Mouse (Mus musculus) forebrain, embryonic 14.5 days (tissue): ENCODE data around the gene Kbtbd2. TPM values are rescaled to one million over a fixed set of nuclear protein-coding genes. Genes with fewer than 3 reads are reported as not detected.
A peak's percentile ranks its signal among the peaks of the same experiment; 100 is the strongest.

ENCODE experiments used
- ATAC-seq: fragments of 200-750 bp; cut with Nextera tagmentation; 2 replicates; pipeline ENCODE4 v1.8.0; 2017; ENCODE audit warnings: mild to moderate bottlenecking, moderate library complexity
- DNase-seq: peaks from one replicate; pipeline ENCODE4 v3.0.0-alpha.2; 2015; ENCODE audit warnings: low spot score
- H3K27ac ChIP-seq: fragments of 300-500 bp; sonication (generic); 2 replicates; pipeline ENCODE4 v1.5.1; 2014; ENCODE audit warnings: low read depth, mild to moderate bottlenecking, control low read depth, low read length, moderate library complexity
- H3K27me3 ChIP-seq: fragments of 300-500 bp; sonication (generic); replicated peaks from 2 replicates; pipeline ENCODE4 v1.6.1; 2014; ENCODE audit warnings: low read length, control low read depth, mixed read lengths; ENCODE audit not compliant: control insufficient read depth, insufficient read depth
- H3K36me3 ChIP-seq: fragments of 300-500 bp; sonication (generic); 2 replicates; pipeline ENCODE4 v1.6.1; 2014; ENCODE audit warnings: low read length, control low read depth; ENCODE audit not compliant: control insufficient read depth, insufficient read depth
- H3K4me1 ChIP-seq: fragments of 300-500 bp; sonication (generic); 2 replicates; pipeline ENCODE4 v1.6.1; 2014; ENCODE audit warnings: antibody characterized with exemption, low read length, control low read depth; ENCODE audit not compliant: control insufficient read depth, insufficient read depth
- H3K4me2 ChIP-seq: fragments of 300-500 bp; sonication (generic); 2 replicates; pipeline ENCODE4 v1.6.1; 2014; ENCODE audit warnings: mild to moderate bottlenecking, control low read depth, low read length
- H3K4me3 ChIP-seq: fragments of 300-500 bp; sonication (generic); 2 replicates; pipeline ENCODE4 v1.5.1; 2014; ENCODE audit warnings: low read depth, low read length, control low read depth
- H3K9ac ChIP-seq: fragments of 300-500 bp; sonication (generic); 2 replicates; pipeline ENCODE4 v1.6.1; 2014; ENCODE audit warnings: mild to moderate bottlenecking, low read length, control low read depth, moderate library complexity
- H3K9me3 ChIP-seq: fragments of 300-500 bp; sonication (generic); replicated peaks from 2 replicates; pipeline ENCODE4 v1.6.1; 2016; ENCODE audit warnings: low read length, control low read depth, mixed read lengths; ENCODE audit not compliant: control insufficient read depth
- WGBS: fragments of 180-500 bp; shearing (Covaris S2); extraction: QIAGEN DNeasy Blood & Tissue Kit; methylation state at CpG from one replicate; pipeline ENCODE4 v1.1.7; 2014; 5-methylcytosine and 5-hydroxymethylcytosine counted together
- polyA plus RNA-seq: library from polyadenylated mRNA; unstranded; fragments of >200 nt; fragmentation: Nextera tagmentation; extraction: Ambion mirVana; gene quantifications from 2 replicates; pipeline ENCODE4 v1.2.1, GENCODE M21; 2014

Gene Kbtbd2
- polyA plus RNA-seq, 1 experiment from 2014 or later = 25.2 TPM

DNA sequence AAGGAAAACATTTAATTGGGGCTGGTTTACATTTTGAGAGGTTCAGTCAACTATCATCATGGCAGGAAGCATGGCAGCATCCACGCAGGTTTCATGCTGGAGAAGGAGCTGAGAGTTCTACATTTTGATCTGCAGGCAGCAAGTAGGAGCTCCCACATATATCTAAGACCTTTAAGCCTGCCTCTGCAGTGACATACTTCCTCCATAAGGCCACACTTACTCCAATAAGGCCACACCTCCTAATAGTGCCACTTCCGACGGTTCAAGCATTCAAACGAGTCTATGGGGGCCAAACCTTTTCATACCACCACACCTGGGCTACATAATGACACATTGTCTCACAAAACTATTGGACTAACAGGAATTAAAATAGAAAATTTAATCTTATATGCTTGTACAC lies 31.9 kb downstream of the Kbtbd2 start:
- Histone ChIP-seq H3K4me1 (no peaks in the 10 kb centered on the region), H3K27ac (no peak overlapping the region), H3K27me3 (no peaks in the 10 kb centered on the region), H3K9ac (no peak overlapping the region), H3K9me3 (no peaks in the 10 kb centered on the region), H3K4me2 (no peak overlapping the region), H3K4me3 (no peak overlapping the region), H3K36me3 (peaks cover 27% of the 10 kb centered on the region)
- 82% methylated on average over 4 of the region's 4 CpGs for WGBS
- no peak for ATAC-seq
- DNase-seq = no peak

DNA sequence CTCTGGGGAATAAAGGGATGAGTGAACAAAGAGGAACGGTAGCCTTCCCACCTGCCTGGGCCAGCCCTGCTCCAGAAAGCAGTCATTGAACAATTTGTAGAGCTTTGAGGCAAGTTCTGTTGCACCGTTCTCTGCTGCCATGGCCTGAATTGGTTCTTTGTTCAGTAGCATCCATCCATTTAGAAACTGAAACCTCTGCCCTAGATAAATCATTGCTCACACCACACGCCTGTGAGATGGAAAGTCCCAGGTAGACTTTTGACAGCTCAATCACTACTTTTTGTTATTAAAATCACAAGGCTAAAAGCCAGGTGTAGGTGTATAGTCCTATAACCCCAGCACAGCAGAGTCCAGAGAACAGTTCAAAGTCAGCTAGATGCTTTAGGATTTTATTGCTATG lies 32.3 kb downstream of the Kbtbd2 start:
- DNase-seq = no peak
- no peak overlapping the region for H3K9ac ChIP-seq
- 80% methylated on average over 3 of the region's 3 CpGs for WGBS
- H3K9me3 ChIP-seq = no peaks in the 10 kb centered on the region
- no peak overlapping the region for H3K27ac ChIP-seq
- no peak overlapping the region for H3K4me3 ChIP-seq
- H3K4me2 ChIP-seq = no peak overlapping the region
- no peaks in the 10 kb centered on the region for H3K4me1 ChIP-seq
- H3K36me3 ChIP-seq = peaks cover 31% of the 10 kb centered on the region
- no peak for ATAC-seq
- H3K27me3 ChIP-seq = no peaks in the 10 kb centered on the region

DNA sequence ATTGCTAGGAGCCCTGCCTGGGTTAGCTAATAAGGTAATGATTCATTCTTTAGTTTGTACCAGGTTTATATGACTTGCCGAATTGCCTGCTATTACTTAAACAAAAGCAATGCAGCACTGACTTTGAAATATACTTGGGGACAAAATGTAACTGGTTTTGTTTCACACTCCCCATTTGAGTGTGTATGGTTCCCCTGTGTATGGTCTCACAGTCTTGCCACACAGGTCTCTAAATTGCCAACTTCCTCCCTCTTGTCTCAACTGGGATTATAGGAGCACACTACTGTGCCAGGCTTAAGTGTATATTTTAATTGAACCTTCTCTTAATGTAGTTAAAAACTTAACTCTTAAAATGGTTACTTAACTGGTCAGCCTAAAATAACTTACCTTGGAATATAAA lies 38.3 kb downstream of the Kbtbd2 start:
- peaks cover 74% of the 10 kb centered on the region for H3K36me3 ChIP-seq
- no peak overlapping the region for H3K27ac ChIP-seq
- no peak overlapping the region for H3K4me3 ChIP-seq
- H3K4me2 ChIP-seq = no peak overlapping the region
- no peaks in the 10 kb centered on the region for H3K27me3 ChIP-seq
- DNase-seq (no peak), ATAC-seq (no peak)
- no peaks in the 10 kb centered on the region for H3K4me1 ChIP-seq
- no peak overlapping the region for H3K9ac ChIP-seq
- no peaks in the 10 kb centered on the region for H3K9me3 ChIP-seq
- 100% methylated on average over 1 of the region's 1 CpGs for WGBS

DNA sequence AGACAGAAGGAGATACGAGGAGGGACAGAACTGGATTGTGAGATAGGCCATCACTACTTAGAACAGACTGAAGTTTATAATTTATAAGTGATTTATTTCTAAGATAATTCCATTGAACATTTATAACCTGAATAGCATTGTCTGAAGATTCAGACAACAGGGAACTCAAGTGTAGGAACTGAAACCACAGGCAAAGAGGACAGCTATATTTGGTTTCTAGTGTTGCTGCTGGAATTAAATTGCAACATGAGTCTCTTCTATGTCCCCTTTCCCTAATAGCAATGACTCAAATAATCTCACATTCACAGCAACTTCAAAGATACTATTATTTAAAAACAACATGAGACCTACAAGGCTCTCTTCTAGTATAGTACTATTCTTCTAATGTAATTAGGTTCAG lies 41.5 kb downstream of the Kbtbd2 start:
- Histone ChIP-seq H3K36me3 (peaks cover 78% of the 10 kb centered on the region), H3K9me3 (no peaks in the 10 kb centered on the region), H3K9ac (no peak overlapping the region), H3K27me3 (no peaks in the 10 kb centered on the region), H3K4me2 (no peak overlapping the region), H3K27ac (no peak overlapping the region), H3K4me3 (no peak overlapping the region), H3K4me1 (no peaks in the 10 kb centered on the region)
- ATAC-seq = no peak
- WGBS = 97% methylated on average over 1 of the region's 1 CpGs
- DNase-seq = no peak

DNA sequence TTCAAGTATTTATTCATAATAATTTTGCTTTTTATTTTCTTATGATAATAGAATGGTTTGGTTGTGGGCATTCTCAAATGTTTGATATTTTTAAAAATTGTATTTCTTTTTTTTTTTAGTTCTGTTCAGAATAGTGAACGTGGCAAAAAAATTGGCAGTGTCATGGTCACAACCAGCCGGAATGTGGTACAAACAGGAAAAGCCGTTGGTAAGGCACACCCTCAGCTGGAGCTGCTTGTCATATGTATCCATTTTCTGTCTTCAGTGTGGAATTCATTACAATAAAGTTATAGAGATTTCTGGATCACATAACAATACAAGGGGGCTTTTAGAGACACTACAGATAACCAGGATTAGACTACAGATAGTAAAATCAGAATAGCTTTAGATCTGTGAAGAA lies 43.9 kb downstream of the Kbtbd2 start:
- H3K27me3 ChIP-seq = no peaks in the 10 kb centered on the region
- H3K4me3 ChIP-seq = no peak overlapping the region
- no peak overlapping the region for H3K4me2 ChIP-seq
- no peaks in the 10 kb centered on the region for H3K4me1 ChIP-seq
- DNase-seq (no peak), ATAC-seq (no peak)
- H3K9ac ChIP-seq = no peak overlapping the region
- no peaks in the 10 kb centered on the region for H3K9me3 ChIP-seq
- H3K27ac ChIP-seq = no peak overlapping the region
- WGBS = 94% methylated on average over 3 of the region's 3 CpGs
- peaks cover 61% of the 10 kb centered on the region for H3K36me3 ChIP-seq

DNA sequence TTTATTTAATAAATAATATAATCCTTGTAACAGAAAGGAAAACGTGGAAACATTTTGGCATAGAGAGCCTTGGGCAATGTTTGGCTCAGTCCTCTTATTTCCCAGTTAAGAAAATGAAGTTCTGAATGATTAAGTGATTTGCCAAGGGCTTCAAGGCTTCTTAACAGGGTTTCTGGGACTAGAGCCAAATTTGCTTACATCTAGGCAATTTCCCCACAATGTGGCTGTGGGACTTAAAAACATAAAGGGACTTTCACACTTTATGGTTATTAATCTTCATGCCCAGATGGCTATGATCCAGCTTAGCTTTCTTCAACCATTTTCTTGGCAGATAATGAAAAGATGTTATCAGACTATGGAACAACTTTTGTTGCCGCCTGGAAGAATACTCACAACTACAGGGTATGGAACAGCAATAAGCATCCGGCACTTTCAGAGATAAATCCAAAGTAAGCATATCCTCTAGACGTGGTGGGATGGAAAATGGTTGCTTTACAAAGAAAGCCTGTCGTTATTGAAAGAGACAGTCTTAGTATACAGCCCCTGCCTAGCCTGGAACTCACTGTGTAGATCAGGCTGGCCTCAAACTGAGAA lies 51.6 kb downstream of the Kbtbd2 start:
- H3K36me3 ChIP-seq = peaks cover 22% of the 10 kb centered on the region
- peak; percentile 89 for ATAC-seq
- no peak overlapping the region for H3K9ac ChIP-seq
- H3K4me2 ChIP-seq = no peak overlapping the region
- no peaks in the 10 kb centered on the region for H3K27me3 ChIP-seq
- H3K9me3 ChIP-seq = no peaks in the 10 kb centered on the region
- peak; percentile 94 for DNase-seq
- no peak overlapping the region for H3K27ac ChIP-seq
- no peaks in the 10 kb centered on the region for H3K4me1 ChIP-seq
- H3K4me3 ChIP-seq = no peak overlapping the region
- 33% methylated on average over 5 of the region's 5 CpGs for WGBS

DNA sequence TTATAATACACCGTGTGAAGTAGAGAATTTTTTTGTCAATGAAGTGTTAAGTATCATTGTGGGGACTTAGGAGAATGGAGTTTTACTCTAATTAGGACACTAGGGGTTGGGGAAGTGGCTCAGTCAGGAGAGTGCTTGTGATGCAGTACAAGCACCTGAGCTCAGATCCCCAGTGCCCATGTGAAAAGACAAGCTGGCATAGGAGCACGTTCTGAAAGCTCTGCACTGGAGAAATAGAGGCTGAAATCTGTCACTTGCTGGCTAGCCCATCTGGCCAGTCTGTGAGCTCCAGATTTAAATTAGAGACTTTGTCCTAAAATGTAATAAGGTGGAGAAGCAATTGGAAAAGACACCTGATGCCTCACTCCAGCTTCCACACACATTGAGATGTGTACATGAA lies 65.1 kb downstream of the Kbtbd2 start:
- Histone ChIP-seq H3K27ac (no peak overlapping the region), H3K9me3 (no peaks in the 10 kb centered on the region), H3K4me1 (no peaks in the 10 kb centered on the region), H3K4me2 (no peak overlapping the region), H3K9ac (no peak overlapping the region), H3K27me3 (no peaks in the 10 kb centered on the region), H3K4me3 (no peak overlapping the region), H3K36me3 (peaks cover 69% of the 10 kb centered on the region)
- ATAC-seq (peak; percentile 50; the same call in 1 of the 2 replicates), DNase-seq (peak; percentile 50)
- 61% methylated on average over 2 of the region's 2 CpGs for WGBS

Other genes with a start within 250 kb of the Kbtbd2 start
- 6.7 and 7.2 TPM in 2 replicates for gene Pde1c, start 228.7 kb downstream of the Kbtbd2 start, polyA plus RNA-seq
- 113 and 121 TPM in 2 replicates for gene Lsm5, start 93.1 kb downstream of the Kbtbd2 start, polyA plus RNA-seq
- gene Avl9, start 82.9 kb downstream of the Kbtbd2 start, polyA plus RNA-seq = 40.3 and 51.8 TPM in 2 replicates
- 26.3 and 27.9 TPM in 2 replicates for gene Fkbp9, start 34.2 kb upstream of the Kbtbd2 start, polyA plus RNA-seq
- gene Nt5c3, start 126.1 kb upstream of the Kbtbd2 start, polyA plus RNA-seq = 174 and 189 TPM in 2 replicates
- gene Vmn1r4, start 126.2 kb upstream of the Kbtbd2 start, polyA plus RNA-seq = 0.17 and 0.33 TPM in 2 replicates
- not detected in 2 replicates for gene Vmn1r5, start 172.5 kb upstream of the Kbtbd2 start, polyA plus RNA-seq
- not detected in 2 replicates for gene Vmn1r6, start 199.4 kb upstream of the Kbtbd2 start, polyA plus RNA-seq
- not detected in 2 replicates for gene Vmn1r7, start 227.5 kb upstream of the Kbtbd2 start, polyA plus RNA-seq
- gene Vmn1r8, start 234.5 kb upstream of the Kbtbd2 start, polyA plus RNA-seq = not detected in 2 replicates